Mouse (Mus musculus) megakaryocyte-erythroid progenitor cell, adult 5-6 weeks (primary cell): ENCODE data around the gene Rnf26. TPM values are rescaled to one million over a fixed set of nuclear protein-coding genes. Genes with fewer than 3 reads are reported as not detected.
"Not testable (repeated sequence)": the region's sequence is repeated elsewhere in the genome, so short reads cannot be mapped to it uniquely, and the experiment has no call there.

Experiments used
- ATAC-seq: replicated peaks from 2 replicates; pipeline ENCODE4 v1.8.0; 2016; ENCODE audit warnings: mild to moderate bottlenecking, inconsistent platforms; ENCODE audit not compliant: severe bottlenecking, poor library complexity, low FRiP score, low TSS enrichment
- total RNA-seq, 2 experiments: library from RNA; stranded (forward) in 1 of 2; stranded (reverse) in 1 of 2; fragments of 200-1000, 215-1000 nt in 1 of 2; fragments of >200 nt in 1 of 2; fragmentation: Nextera tagmentation in 1 of 2; gene quantifications; 2 replicates each; pipeline ENCODE4 v1.2.3; 2014 to 2017

The Rnf26 gene
- total RNA-seq, 2 experiments from 2014 or later, result 20.9 to 52.5 TPM

DNA sequence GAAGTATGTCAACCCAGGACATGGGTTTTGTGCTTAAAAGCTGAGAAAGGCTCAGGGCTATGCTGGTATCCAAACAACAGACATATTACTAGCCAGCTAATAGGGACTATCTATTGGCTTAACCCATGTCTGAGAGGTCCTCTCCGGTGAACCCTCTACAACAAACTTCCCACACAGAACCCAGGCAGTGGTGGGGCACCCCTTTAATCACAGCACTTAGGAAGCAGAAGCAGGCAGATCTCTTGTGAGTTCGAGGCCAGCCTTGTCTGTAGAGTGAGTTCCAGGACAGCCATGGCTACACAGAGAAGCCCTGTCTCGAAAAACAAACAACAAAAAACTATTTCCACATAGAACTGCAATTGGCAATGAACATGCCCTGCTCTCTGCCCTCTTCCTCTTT, 13.4 kb upstream of the Rnf26 start:
- ATAC-seq, result no peak

DNA sequence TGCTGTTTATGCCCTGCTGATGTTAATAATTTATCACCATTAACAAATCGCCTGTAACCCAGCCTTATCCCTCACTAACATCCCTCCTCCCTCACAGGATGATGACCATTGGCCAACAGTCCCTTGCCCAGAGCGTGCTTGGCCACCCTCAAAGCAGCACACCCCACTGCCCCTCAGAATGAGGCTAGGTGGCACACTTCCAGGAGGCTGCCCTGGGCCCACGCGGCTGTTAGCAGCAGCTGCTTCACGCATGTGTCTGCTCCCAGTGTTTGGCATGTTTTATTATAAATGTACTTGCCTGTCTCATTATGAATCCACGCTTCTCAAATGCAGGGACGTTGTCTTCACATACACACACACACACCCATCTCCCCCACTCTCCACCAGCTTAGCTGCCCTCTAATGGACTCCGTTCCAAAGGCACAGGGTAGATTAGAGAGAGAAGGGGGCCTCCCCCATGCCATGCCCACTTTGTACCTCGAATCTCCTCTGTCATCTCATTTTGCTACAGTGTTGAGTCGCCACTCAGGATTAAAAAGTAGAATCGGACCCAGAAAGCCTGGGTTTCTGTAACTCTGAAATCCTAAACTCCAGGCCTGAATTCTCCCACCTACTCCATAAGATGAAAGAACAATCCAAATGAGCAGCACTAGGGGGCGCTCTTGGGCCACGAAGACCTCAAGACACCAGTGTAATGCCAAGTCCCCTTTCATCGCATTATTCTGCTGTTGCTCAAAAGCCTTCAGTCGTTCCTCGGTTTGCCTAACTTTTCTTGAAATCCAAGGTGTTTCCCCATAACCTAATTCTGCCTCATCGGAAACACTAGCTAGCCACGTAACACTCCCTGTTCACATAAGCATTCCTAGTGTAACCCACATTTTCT, 12.5 kb upstream of the Rnf26 start:
- ATAC-seq, result peak; percentile 56; the same call in 1 of the 2 replicates

DNA sequence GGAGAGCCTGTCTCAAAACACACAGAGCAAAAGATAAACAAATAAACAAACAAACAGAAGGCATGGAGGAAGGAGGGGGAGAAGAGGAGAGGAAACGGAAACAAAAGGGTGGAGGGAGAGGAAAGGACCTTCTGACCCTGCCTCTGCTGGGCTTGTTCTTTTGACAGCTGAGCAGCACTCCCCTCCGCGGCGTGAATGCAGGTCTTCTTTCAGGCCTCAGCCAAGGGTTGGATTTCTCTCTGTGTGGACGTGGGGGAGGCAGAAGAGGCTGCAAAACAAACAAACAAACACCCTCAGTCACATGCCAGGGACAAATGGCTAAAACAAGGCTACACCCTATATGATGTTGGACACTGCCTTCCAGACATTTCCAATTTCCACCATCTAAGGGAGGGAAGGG, 11.7 kb upstream of the Rnf26 start:
- no peak for ATAC-seq

DNA sequence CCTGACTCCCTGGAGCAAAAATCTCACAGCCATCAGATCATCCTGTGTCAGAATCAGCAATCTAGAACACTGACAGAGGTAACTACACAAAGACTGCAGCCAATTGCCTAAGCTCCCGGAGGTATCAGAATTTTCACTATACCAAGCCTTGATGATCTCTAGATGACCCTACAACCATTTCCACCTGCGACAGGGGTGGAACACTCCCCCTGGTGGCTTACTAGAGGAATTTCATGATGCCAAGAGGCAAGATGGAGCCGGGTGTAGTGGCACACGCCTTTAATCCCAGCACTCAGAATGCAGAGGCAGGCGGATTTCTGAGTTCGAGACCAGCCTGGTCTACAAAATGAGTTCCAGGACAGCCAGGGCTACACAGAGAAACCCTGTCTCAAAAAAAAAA, 11.0 kb upstream of the Rnf26 start:
- no peak for ATAC-seq

DNA sequence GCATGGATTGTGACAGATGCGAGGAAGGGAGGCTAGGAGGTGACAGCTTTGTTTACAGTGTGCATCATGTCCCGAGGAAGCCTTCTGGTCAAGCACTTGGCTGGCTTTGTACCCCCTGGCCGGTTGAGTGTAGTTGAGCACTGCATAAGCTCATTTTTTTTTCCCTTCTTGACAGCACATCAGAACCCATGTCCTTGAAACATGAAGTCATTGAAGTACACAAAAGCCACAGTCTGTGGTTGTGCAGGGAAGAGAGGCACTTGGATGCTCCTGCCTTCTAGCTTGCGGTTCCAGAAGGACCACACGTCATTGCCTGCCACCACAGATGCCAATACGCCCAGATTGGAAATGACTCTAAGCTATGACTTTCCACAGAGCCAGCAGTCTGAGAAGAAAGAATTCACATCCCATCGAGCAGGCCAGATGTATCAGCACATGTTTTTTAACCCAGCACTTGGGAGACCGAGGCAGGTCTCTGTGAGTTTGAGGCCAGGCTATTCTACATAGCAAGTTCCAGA, 6.7 kb upstream of the Rnf26 start:
- no peak for ATAC-seq

DNA sequence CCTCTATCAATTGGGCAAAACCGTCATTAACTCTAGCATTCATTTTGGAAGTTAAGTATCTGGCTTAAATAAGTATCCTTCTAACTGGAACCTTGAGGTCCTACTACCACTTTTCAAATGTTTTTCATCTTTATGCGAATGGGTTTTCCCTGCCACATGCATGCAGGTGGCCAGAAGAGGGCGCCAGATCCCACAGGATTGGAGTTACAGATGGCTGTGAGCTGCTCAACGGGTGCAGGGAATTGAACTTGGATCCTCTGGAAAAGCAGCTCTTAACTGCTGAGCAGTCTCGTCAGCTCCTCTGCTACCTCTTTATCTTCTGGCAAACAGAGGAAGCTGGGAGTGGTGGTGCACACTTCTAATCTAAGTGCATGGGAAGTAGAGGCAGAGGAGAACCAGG, 5.7 kb upstream of the Rnf26 start:
- ATAC-seq, result 0 out of 2 replicates have a peak, but pooled peaks have one; percentile 46

DNA sequence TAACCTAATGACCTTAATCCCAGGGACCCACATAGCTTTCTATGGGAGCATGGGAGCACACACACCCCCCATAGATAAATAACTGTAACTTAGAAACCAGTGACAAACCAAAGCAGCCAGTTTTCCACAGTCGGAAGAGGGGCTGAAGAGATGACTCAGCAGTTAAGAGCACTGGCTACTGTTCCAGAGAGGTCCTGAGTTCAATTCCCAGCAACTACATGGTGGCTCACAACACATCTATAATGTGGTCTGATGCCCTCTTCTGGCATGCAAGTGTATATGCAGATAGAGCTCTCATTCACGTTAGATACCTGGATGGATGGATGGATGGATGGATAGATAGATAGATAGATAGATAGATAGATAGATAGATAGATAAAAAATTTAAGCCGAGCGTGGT, 2.9 kb upstream of the Rnf26 start:
- no peak for ATAC-seq

DNA sequence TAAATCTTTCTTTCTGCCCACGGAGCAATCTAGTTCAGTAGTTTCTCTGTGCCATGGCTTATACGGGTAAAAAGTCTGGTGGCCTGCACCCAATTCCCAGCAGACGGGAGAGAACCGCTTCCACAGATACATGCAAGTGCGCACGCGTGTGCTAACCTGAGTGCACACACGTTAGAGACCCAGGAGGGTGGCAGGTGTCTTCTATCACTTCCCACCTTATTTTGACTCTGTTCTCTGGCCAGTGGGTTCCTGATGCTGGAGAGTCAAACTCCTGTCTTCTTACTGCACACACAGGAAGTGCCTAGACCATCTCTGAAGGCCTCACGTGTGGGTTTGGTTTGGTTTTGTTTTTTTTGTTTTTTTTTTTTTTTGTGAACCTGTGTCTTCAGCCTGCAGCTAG, 2.3 kb upstream of the Rnf26 start:
- ATAC-seq, result no peak

DNA sequence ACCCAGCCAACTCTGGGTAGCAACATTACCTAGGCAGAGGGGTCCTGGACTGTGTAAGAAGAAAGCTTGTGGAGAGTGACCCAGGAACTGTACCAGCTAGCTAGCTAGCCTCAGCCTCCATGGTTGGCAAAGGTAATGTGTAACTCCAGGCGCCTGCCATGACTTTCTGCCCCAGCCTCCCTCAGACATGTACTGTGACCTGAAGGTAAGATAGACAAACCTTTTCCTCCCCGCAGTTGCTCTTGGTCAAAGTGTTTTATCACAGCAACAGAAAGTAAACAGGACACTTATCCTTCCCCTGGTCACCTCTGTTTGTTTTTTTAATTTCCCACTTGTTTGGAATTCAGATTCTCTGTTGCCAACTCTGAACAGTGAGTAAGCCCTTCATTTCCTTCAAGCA, 1.1 kb upstream of the Rnf26 start:
- no peak for ATAC-seq

DNA sequence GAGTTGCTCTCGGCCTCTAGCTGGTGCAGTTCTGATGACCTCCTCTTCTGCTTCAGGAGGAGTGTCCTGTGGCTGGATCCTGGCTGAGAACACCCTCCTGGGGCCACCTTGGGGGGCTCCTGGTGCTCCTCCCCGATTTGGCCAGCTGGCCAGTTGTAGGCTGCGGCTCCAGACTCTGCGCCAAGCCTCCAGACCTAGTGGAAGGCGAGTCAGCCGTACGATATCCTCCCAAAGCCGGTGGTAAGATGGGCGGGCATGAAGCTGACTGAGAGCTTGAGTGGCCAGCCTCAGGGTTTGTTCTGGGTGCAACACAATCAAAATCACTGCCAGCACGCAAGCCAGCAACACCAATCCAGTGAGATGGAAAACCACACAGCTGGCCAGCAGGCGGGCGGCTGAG, 1.4 kb downstream of the Rnf26 start:
- ATAC-seq, result not testable (repeated sequence)

DNA sequence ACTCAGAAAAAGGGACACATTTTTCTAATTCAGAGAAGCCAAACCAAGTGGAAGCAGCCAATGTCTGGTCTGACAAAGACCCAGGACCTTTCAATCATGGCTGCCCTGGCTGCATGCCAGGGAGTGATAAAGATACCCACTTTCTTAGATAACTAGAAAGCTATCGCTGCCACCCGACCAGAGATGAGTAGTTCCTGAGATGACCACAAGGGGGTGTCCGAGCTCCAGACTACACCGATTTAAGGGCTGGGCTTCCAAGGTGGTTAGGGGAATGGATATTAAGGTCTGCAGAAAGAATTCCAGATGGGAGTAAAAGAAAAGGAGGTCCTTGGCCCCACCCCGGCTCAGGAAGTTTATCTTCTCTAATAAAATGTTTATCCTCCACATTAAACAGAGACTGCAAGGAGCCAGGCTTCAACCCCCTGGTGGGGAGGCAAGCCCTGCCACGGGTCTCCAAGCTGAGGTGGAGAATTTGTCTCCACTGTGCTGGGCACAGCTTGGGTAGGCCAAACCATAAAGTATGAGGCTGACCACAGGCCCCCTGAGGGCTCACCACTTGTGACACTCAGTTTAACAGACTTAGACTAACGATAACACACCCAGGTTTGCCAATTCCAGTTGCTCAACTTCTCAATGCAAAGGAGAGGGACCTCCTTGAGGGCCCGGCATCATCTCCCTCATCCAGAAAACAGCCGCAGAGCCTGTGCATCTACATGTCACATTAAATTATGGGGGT, 3.8 kb downstream of the Rnf26 start:
- no peak for ATAC-seq

DNA sequence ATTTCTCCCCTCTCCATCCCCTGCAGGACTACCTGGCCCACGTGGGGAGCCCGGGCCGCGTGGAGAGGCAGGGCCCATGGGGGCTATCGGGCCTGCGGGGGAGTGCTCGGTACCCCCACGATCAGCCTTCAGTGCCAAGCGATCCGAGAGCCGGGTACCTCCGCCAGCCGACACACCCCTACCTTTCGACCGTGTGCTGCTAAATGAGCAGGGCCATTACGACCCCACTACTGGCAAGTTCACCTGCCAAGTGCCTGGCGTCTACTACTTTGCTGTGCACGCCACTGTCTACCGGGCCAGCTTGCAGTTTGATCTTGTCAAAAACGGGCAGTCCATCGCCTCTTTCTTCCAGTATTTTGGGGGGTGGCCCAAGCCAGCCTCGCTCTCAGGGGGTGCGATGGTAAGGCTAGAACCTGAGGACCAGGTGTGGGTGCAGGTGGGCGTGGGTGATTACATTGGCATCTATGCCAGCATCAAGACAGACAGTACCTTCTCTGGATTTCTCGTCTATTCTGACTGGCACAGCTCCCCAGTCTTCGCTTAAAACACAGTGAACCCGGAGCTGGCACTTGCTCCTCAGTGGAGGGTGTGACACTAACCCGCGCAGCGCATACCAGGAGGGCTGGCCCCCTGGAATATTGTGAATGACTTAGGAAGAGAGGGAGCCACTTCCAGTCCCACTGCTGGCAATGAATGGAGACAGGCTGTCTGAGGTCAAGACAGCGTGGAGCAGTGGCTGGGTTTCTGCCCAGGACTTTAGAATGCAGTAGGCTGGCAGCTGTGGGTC, 4.9 kb downstream of the Rnf26 start:
- ATAC-seq, result no peak

DNA sequence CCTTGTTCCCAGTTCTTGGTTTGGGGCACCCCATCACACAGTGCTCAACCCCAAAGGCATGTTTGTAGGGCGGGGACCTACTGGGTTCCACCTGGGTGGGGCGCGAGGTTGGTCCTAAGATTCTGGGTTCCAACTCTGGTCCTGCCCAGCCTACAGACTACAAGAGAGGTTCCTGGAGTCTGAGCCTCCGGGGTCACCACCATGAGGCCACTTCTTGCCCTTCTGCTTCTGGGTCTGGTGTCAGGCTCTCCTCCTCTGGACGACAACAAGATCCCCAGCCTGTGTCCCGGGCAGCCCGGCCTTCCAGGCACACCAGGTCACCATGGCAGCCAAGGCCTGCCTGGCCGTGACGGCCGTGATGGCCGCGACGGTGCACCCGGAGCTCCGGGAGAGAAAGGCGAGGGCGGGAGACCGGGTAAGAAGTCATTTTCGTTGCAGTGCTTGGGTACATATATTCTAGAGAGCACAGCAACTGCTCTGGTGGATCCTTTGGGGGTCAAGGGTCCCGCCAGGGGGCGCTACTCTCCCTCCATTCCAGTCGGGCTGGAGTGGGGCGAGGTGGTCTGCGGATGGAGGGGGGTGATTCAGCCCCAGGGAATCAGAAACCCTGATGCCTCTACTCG, 5.6 kb downstream of the Rnf26 start:
- no peak for ATAC-seq

DNA sequence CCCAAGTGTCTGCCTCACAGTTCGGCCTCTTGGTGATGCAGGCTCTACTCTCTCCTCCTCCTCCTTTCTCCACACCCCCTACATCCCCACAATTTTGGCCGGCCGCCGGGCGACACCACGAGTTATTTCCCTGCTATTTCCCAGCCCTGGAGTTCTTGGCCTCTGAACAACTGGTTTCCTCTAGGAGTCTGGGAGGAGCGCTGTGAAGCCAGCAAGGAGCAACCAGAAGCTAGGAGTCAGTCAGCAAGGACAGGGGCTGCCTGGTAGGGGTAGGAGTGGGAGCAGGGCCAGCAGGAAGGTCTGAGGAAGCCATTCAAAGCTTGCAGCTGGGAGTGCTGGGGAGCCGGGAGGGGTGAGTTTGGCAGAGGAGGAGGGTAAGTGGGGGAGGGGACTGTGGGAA, 6.2 kb downstream of the Rnf26 start, which contains the start of gene C1qtnf5:
Gene C1qtnf5, plus strand, starts transcription at position 136 of the 400 bp plus-strand sequence.
- ATAC-seq, result no peak

DNA sequence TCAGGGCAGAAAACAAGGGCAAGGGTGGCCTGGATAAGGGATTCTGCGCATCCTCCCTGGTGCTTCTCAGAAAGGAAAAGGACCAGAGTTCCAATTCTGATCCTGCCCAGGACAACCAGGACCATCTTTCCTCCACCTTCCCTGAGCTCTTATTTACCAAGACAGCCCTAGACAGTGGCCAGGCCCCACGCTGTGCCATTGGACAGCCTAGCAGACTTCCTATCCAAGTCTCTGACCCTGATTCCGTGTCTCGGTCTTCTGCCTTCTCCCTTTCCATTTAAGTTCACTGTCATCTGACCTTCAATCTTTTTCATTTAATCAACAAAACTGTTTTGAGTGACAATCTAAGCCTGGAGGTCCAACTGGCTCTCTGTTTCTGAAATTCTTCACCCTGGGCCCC, 6.7 kb downstream of the Rnf26 start:
- no peak for ATAC-seq

DNA sequence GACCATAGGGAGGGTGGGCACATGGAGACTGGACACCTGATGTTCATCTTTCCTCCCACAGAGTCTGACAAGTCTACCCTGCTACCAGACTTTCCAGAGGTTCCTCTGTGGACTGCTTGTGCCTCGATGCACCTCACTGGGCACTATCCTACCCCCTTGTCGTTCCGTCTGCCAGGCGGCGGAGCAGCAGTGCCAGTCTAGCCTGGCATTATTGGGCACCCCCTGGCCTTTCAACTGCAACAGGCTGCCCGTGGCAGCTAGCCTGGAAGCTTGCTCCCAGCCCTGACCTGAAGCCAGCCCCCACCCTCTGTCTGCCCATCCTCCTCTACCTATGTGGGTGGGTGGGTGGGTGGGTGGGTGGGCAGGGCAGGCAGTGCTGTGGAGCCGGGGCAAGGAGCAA, 7.1 kb downstream of the Rnf26 start:
- ATAC-seq, result no peak

DNA sequence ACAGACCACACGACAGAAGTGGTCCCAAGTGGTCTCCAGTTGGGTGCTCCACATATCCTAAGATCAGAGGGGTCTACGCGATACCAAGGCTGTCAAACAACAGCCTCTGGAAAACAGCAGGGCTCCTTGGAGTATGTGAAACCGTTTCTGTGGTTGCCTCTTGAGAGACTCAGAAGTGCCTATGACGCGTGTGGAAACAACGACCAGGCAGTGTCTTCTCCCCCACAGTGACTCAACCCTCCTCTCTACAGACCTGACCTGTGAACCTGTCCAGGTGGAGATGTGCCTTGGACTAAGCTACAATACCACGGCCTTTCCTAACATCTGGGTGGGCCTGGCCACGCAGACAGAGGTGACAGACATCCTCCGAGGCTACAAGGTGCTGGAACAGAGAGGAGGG, 7.5 kb downstream of the Rnf26 start:
- no peak for ATAC-seq

DNA sequence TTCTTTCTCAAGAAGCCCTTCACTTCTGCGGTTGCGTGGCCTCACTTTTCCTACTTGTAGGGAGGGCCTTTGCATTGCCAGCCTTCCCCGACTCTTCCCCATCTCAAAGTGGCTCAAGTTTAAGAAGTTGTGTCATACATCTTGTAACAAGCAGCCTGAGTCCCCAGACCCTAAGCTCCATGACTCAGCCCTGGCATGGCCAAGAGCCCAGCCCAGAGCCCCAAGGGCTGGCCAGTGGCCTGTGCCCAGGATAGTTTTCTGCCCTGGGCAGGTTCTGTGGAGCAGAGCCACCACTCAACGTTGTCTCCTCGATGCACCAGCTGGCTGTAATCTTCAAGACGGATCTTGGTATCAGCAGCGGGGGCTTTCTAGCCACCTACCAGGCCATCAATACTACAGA, 8.4 kb downstream of the Rnf26 start:
- ATAC-seq, result no peak

DNA sequence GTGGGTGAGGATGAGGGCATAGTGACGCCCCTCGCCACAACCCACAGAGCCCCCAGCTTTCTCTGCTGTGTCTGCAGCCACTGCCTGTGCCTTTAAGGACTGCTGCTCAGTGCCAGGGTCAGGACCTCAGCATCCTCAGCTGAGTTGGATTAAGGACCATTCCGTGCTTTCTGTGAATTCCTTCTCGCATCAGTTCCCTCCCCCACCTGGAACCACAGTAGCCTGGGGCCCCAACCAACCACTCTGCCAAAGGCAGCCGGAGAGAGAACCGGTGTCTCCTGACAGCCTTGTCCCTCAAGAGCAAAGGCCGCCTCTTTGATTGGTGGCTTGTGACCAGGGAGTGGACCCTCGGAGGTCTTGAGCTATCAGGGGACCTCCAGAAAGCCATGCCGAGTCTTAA, 11.8 kb downstream of the Rnf26 start, which contains the start of gene Mfrp:
Gene Mfrp, plus strand, starts transcription at position 240 of the 400 bp plus-strand sequence.
- ATAC-seq, result no peak
